8 mouse cellular contexts compared by ENCODE assay signal in the genomic region with DNA sequence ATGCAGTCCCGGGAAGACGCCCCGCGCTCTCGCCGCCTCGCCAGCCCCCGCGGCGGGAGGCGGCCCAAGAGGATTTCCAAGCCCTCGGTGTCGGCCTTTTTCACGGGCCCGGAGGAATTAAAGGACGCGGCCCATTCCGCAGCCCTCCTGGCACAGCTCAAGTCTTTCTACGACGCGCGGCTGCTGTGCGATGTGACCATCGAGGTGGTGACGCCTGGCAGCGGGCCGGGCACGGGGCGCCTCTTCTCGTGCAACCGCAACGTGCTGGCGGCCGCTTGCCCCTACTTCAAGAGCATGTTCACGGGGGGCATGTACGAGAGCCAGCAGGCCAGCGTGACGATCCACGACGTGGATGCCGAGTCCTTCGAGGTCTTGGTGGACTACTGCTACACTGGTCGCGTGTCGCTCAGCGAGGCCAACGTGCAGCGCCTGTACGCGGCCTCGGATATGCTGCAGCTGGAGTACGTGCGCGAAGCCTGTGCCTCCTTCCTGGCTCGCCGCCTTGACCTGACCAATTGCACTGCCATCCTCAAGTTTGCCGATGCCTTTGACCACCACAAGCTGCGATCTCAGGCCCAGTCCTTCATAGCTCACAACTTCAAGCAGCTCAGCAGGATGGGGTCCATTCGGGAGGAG. TPM values are rescaled to one million over a fixed set of nuclear protein-coding genes. Genes with fewer than 3 reads are reported as not detected.
A peak's percentile ranks its signal among the peaks of the same experiment; 100 is the strongest.
DNase-seq lines count a peak whose midpoint lies in the region; ATAC-seq and TF ChIP-seq lines count a peak whose summit lies in the region.
"Not testable (repeated sequence)": the region's sequence is repeated elsewhere in the genome, so short reads cannot be mapped to it uniquely, and the experiment has no call there.

No protein-coding gene starts in this region.

- ATAC-seq in erythroblast, adult 5-6 weeks (replicated peaks; ENCODE audit: low FRiP score, poor library complexity, severe bottlenecking), result peak; percentile 22
- ATAC-seq in heart, embryonic 11.5 days (replicated peaks; ENCODE audit: insufficient number of reproducible peaks, low FRiP score, low TSS enrichment), result peak; percentile 39
- ATAC-seq in hindbrain, embryonic 16.5 days, result peak; percentile 60
- peak; percentile 20 for ATAC-seq in lung, embryonic 15.5 days (ENCODE audit: borderline replicate concordance, extremely low read depth, low FRiP score, low TSS enrichment)
- peak; percentile 54 for ATAC-seq in neural tube, embryonic 11.5 days (ENCODE audit: insufficient read depth, low FRiP score, low TSS enrichment)

- H3K36me3 ChIP-seq in heart, embryonic 11.5 days (ENCODE audit: control insufficient read depth, insufficient read depth, low read length); hindbrain, embryonic 16.5 days (ENCODE audit: control insufficient read depth, insufficient read depth, low read length); neural tube, embryonic 11.5 days (ENCODE audit: control insufficient read depth, insufficient read depth, low read length): not testable (repeated sequence)
- peaks cover 10% of the 10 kb centered on the region for H3K36me3 ChIP-seq in lung, embryonic 15.5 days

- intact Hi-C loops in left cerebral cortex, adult 2 months (cut with DNase I), result loop anchor here (2.0 kb wide), 1 partner anchor 24 kb away; a partner anchor contains a TSS

- H3K4me1 ChIP-seq in heart, embryonic 11.5 days (ENCODE audit: control insufficient read depth, insufficient read depth, low read length); hindbrain, embryonic 16.5 days (ENCODE audit: control insufficient read depth, insufficient read depth, low read depth, low read length); lung, embryonic 15.5 days; neural tube, embryonic 11.5 days (ENCODE audit: control insufficient read depth, insufficient read depth, low read length): not testable (repeated sequence)

- peak overlapping the region; percentile 63; the same call in 1 of the 2 replicates for H3K9ac ChIP-seq in heart, embryonic 11.5 days (ENCODE audit: low read depth, low read length)
- peak overlapping the region; percentile 81 for H3K9ac ChIP-seq in hindbrain, embryonic 16.5 days (ENCODE audit: low read depth, low read length)
- peak overlapping the region; percentile 48 for H3K9ac ChIP-seq in lung, embryonic 15.5 days
- peak overlapping the region; percentile 64 for H3K9ac ChIP-seq in neural tube, embryonic 11.5 days (ENCODE audit: low read length)

- not testable (repeated sequence) for H3K27me3 ChIP-seq in heart, embryonic 11.5 days (ENCODE audit: control insufficient read depth, insufficient read depth, low read length); hindbrain, embryonic 16.5 days (replicated peaks; ENCODE audit: control insufficient read depth, insufficient read depth, low read length); lung, embryonic 15.5 days; neural tube, embryonic 11.5 days (ENCODE audit: control insufficient read depth, insufficient read depth, low read length)

- peak overlapping the region; percentile 46 for H3K4me3 ChIP-seq in heart, embryonic 11.5 days (ENCODE audit: low read depth, low read length)
- H3K4me3 ChIP-seq in hindbrain, embryonic 16.5 days (ENCODE audit: low read length), result peak overlapping the region; percentile 65
- peak overlapping the region; percentile 55 for H3K4me3 ChIP-seq in left cerebral cortex, adult 2 months
- peak overlapping the region; percentile 52 for H3K4me3 ChIP-seq in lung, embryonic 15.5 days
- H3K4me3 ChIP-seq in neural tube, embryonic 11.5 days (ENCODE audit: low read depth, low read length), result peak overlapping the region; percentile 41

- 56% methylated on average over 3 of the region's 59 CpGs for WGBS in heart, embryonic 11.5 days (ENCODE audit: insufficient replicate concordance)
- 57% methylated on average over 5 of the region's 59 CpGs for WGBS in hindbrain, embryonic 16.5 days
- WGBS in lung, embryonic 15.5 days, result 100% methylated on average over 2 of the region's 59 CpGs
- 73% methylated on average over 5 of the region's 59 CpGs for WGBS in neural tube, embryonic 11.5 days

- DNase-seq in cerebellum, adult 11-12 months, result peak; percentile 51
- not testable (repeated sequence) for DNase-seq in left cerebral cortex, adult 2 months (ENCODE audit: extremely low spot score in 1 of 2, low spot score in 2 of 2); neural tube, embryonic 11.5 days (ENCODE audit: low spot score)
- DNase-seq in thymus, postnatal 4 days, result peak; percentile 24

- peak overlapping the region; percentile 58 for H3K4me2 ChIP-seq in heart, embryonic 11.5 days
- H3K4me2 ChIP-seq in hindbrain, embryonic 16.5 days (ENCODE audit: low read length), result peak overlapping the region; percentile 58
- peak overlapping the region; percentile 57 for H3K4me2 ChIP-seq in lung, embryonic 15.5 days
- H3K4me2 ChIP-seq in neural tube, embryonic 11.5 days (ENCODE audit: low read depth), result peak overlapping the region; percentile 47

- not testable (repeated sequence) for TF ChIP-seq CTCF in left cerebral cortex, adult 2 months (IDR thresholded peaks at IDR 0.05)

- H3K27ac ChIP-seq in heart, embryonic 11.5 days (ENCODE audit: low read depth, low read length), result peak overlapping the region; percentile 90
- H3K27ac ChIP-seq in hindbrain, embryonic 16.5 days (ENCODE audit: low read depth, low read length), result peak overlapping the region; percentile 90
- H3K27ac ChIP-seq in left cerebral cortex, adult 2 months, result not testable (repeated sequence)
- peak overlapping the region; percentile 90 for H3K27ac ChIP-seq in lung, embryonic 15.5 days
- H3K27ac ChIP-seq in neural tube, embryonic 11.5 days (ENCODE audit: low read depth, low read length), result peak overlapping the region; percentile 81

- H3K9me3 ChIP-seq in heart, embryonic 11.5 days (replicated peaks; ENCODE audit: control insufficient read depth, low read length); hindbrain, embryonic 16.5 days (ENCODE audit: control insufficient read depth, low read length); lung, embryonic 15.5 days; neural tube, embryonic 11.5 days (ENCODE audit: control insufficient read depth, low read length): not testable (repeated sequence)

RNA-seq across cellular contexts. Expression of a gene that starts 0.5 kb away (rescaled TPM):
- total RNA-seq in erythroblast, adult 5-6 weeks (2015; ENCODE audit: low replicate concordance), result 9.2 and 10.2 TPM in 2 replicates
- total RNA-seq in erythroblast, adult 5-6 weeks (2017; ENCODE audit: low replicate concordance), result 10.5 and 11.4 TPM in 2 replicates
- polyA plus RNA-seq in heart, embryonic 11.5 days (2014; fragmentation: Nextera tagmentation; extraction: Ambion mirVana), result 9.1 and 11.1 TPM in 2 replicates
- polyA plus RNA-seq in hindbrain, embryonic 16.5 days (2015; fragmentation: Nextera tagmentation; extraction: Ambion mirVana), result 16.2 and 20.1 TPM in 2 replicates
- total RNA-seq in left cerebral cortex, adult 2 months (2021), result 10 to 100 TPM; 38.2 to 38.8 TPM
- polyA plus RNA-seq in lung, embryonic 15.5 days (2015; fragmentation: Nextera tagmentation; extraction: Ambion mirVana), result 11.8 and 12.7 TPM in 2 replicates
- 18.4 and 19.9 TPM in 2 replicates for polyA plus RNA-seq in neural tube, embryonic 11.5 days (2014; fragmentation: Nextera tagmentation; extraction: Ambion mirVana)

RNA-seq across cellular contexts. Expression of a gene that starts 24.8 kb away (rescaled TPM):
- 0.96 and 2.1 TPM in 2 replicates for total RNA-seq in erythroblast, adult 5-6 weeks (2015; ENCODE audit: low replicate concordance)
- total RNA-seq in erythroblast, adult 5-6 weeks (2017; ENCODE audit: low replicate concordance), result 2.6 and 3.6 TPM in 2 replicates
- polyA plus RNA-seq in heart, embryonic 11.5 days (2014; fragmentation: Nextera tagmentation; extraction: Ambion mirVana), result 2.5 and 3.2 TPM in 2 replicates
- 1.6 and 2.0 TPM in 2 replicates for polyA plus RNA-seq in hindbrain, embryonic 16.5 days (2015; fragmentation: Nextera tagmentation; extraction: Ambion mirVana)
- total RNA-seq in left cerebral cortex, adult 2 months (2021), result 1 to 10 TPM in 1 of 2 experiments, under 1 TPM in 1; 0.72 to 1.2 TPM
- polyA plus RNA-seq in lung, embryonic 15.5 days (2015; fragmentation: Nextera tagmentation; extraction: Ambion mirVana), result 3.8 and 4.6 TPM in 2 replicates
- polyA plus RNA-seq in neural tube, embryonic 11.5 days (2014; fragmentation: Nextera tagmentation; extraction: Ambion mirVana), result 5.7 and 6.3 TPM in 2 replicates

RNA-seq across cellular contexts. Expression of a gene that starts 29.3 kb away (rescaled TPM):
- total RNA-seq in erythroblast, adult 5-6 weeks (2015; ENCODE audit: low replicate concordance), result 0.96 and 1.0 TPM in 2 replicates
- total RNA-seq in erythroblast, adult 5-6 weeks (2017; ENCODE audit: low replicate concordance), result 1.3 and 2.9 TPM in 2 replicates
- 9.7 and 13.2 TPM in 2 replicates for polyA plus RNA-seq in heart, embryonic 11.5 days (2014; fragmentation: Nextera tagmentation; extraction: Ambion mirVana)
- polyA plus RNA-seq in hindbrain, embryonic 16.5 days (2015; fragmentation: Nextera tagmentation; extraction: Ambion mirVana), result 11.7 and 12.6 TPM in 2 replicates
- 1 to 10 TPM; 5.0 to 6.7 TPM for total RNA-seq in left cerebral cortex, adult 2 months (2021)
- 10.8 and 11.0 TPM in 2 replicates for polyA plus RNA-seq in lung, embryonic 15.5 days (2015; fragmentation: Nextera tagmentation; extraction: Ambion mirVana)
- polyA plus RNA-seq in neural tube, embryonic 11.5 days (2014; fragmentation: Nextera tagmentation; extraction: Ambion mirVana), result 11.7 and 11.8 TPM in 2 replicates

RNA-seq across cellular contexts. Expression of a gene that starts 36.3 kb away (rescaled TPM):
- 14.2 and 16.7 TPM in 2 replicates for total RNA-seq in erythroblast, adult 5-6 weeks (2015; ENCODE audit: low replicate concordance)
- 12.1 and 13.4 TPM in 2 replicates for total RNA-seq in erythroblast, adult 5-6 weeks (2017; ENCODE audit: low replicate concordance)
- polyA plus RNA-seq in heart, embryonic 11.5 days (2014; fragmentation: Nextera tagmentation; extraction: Ambion mirVana), result 22.7 and 27.8 TPM in 2 replicates
- 15.6 and 17.3 TPM in 2 replicates for polyA plus RNA-seq in hindbrain, embryonic 16.5 days (2015; fragmentation: Nextera tagmentation; extraction: Ambion mirVana)
- 10 to 100 TPM; 12.4 to 15.9 TPM for total RNA-seq in left cerebral cortex, adult 2 months (2021)
- polyA plus RNA-seq in lung, embryonic 15.5 days (2015; fragmentation: Nextera tagmentation; extraction: Ambion mirVana), result 41.0 and 45.9 TPM in 2 replicates
- polyA plus RNA-seq in neural tube, embryonic 11.5 days (2014; fragmentation: Nextera tagmentation; extraction: Ambion mirVana), result 35.5 and 38.8 TPM in 2 replicates

RNA-seq across cellular contexts. Expression of a gene that starts 54.1 kb away (rescaled TPM):
- total RNA-seq in erythroblast, adult 5-6 weeks (2015; ENCODE audit: low replicate concordance), result 38.8 and 45.6 TPM in 2 replicates
- total RNA-seq in erythroblast, adult 5-6 weeks (2017; ENCODE audit: low replicate concordance), result 83.8 and 92.9 TPM in 2 replicates
- polyA plus RNA-seq in heart, embryonic 11.5 days (2014; fragmentation: Nextera tagmentation; extraction: Ambion mirVana), result 8.3 and 8.6 TPM in 2 replicates
- 1.7 and 2.4 TPM in 2 replicates for polyA plus RNA-seq in hindbrain, embryonic 16.5 days (2015; fragmentation: Nextera tagmentation; extraction: Ambion mirVana)
- 1 to 10 TPM; 4.1 to 4.6 TPM for total RNA-seq in left cerebral cortex, adult 2 months (2021)
- 17.5 and 18.8 TPM in 2 replicates for polyA plus RNA-seq in lung, embryonic 15.5 days (2015; fragmentation: Nextera tagmentation; extraction: Ambion mirVana)
- polyA plus RNA-seq in neural tube, embryonic 11.5 days (2014; fragmentation: Nextera tagmentation; extraction: Ambion mirVana), result 8.2 and 8.3 TPM in 2 replicates
